Mouse (Mus musculus): Measurements from ENCODE around the gene Syt1. TPM values are rescaled to one million over a fixed set of nuclear protein-coding genes. Genes with fewer than 3 reads are reported as not detected.

Syt1 gene
- polyA plus RNA-seq, 1 experiment from 2014 or later, result 3.6 TPM

- Histone ChIP-seq H3K9ac (no peak overlapping the region), H3K27ac (no peak overlapping the region), H3K4me3 (replicated peaks) (no peak overlapping the region), H3K27me3 (no peaks in the 10 kb centered on the region), H3K9me3 (replicated peaks) (no peaks in the 10 kb centered on the region), H3K36me3 (no peaks in the 10 kb centered on the region), H3K4me1 (no peaks in the 10 kb centered on the region), H3K4me2 (no peak overlapping the region)
- ATAC-seq (replicated peaks; ENCODE audit: low FRiP score), result no peak
- 90% methylated on average over 8 of the region's 8 CpGs for WGBS
Measured at GRCm38 (mm10) chr10:108630841-108631240, 379.9 kb downstream of the Syt1 start.

GRCm38 (mm10) chr10:108626404-108626803 lies 384.4 kb downstream of the Syt1 start:
- no peaks in the 10 kb centered on the region for H3K36me3 ChIP-seq
- H3K9ac ChIP-seq, result no peak overlapping the region
- no peaks in the 10 kb centered on the region for H3K9me3 ChIP-seq (replicated peaks)
- 57% methylated on average over 3 of the region's 3 CpGs for WGBS
- no peak overlapping the region for H3K27ac ChIP-seq
- H3K4me1 ChIP-seq, result no peaks in the 10 kb centered on the region
- H3K27me3 ChIP-seq, result no peaks in the 10 kb centered on the region
- no peak overlapping the region for H3K4me2 ChIP-seq
- no peak overlapping the region for H3K4me3 ChIP-seq (replicated peaks)
- no peak for ATAC-seq (replicated peaks; ENCODE audit: low FRiP score)

DNA sequence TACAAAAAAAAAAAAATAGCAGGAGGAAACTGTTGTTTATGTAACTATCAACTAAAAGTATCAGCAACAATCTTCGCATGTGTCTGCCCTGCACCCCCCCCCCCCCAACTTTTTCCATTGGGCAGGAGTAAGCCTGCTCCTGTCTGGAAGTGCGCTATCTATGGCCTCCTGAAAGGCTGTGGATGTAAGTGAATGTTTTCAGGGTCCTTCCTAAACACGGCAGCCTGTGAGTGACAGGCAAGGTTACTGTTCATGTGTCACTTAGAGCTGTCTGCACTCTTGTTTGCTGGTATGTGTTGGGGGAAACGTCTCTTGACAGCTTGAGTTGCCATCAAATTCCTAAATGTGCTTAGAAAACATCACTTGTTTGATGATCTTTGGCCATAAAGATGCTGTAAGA lies 387.8 kb downstream of the Syt1 start:
- Histone ChIP-seq H3K27me3 (no peaks in the 10 kb centered on the region), H3K9me3 (replicated peaks) (no peaks in the 10 kb centered on the region), H3K27ac (no peak overlapping the region), H3K36me3 (no peaks in the 10 kb centered on the region), H3K4me1 (no peaks in the 10 kb centered on the region), H3K9ac (no peak overlapping the region), H3K4me3 (replicated peaks) (no peak overlapping the region), H3K4me2 (no peak overlapping the region)
- WGBS, result 67% methylated on average over 4 of the region's 4 CpGs
- ATAC-seq (replicated peaks; ENCODE audit: low FRiP score), result no peak

- ATAC-seq (replicated peaks; ENCODE audit: low FRiP score), result no peak
Measured at GRCm38 (mm10) chr10:108619861-108620260, 390.9 kb downstream of the Syt1 start.

GRCm38 (mm10) chr10:108619217-108619616 lies 391.6 kb downstream of the Syt1 start:
- Histone ChIP-seq H3K27me3 (no peaks in the 10 kb centered on the region), H3K4me2 (no peak overlapping the region), H3K4me1 (no peaks in the 10 kb centered on the region), H3K9ac (no peak overlapping the region), H3K36me3 (no peaks in the 10 kb centered on the region), H3K9me3 (replicated peaks) (no peaks in the 10 kb centered on the region), H3K27ac (no peak overlapping the region), H3K4me3 (replicated peaks) (no peak overlapping the region)
- WGBS, result 90% methylated on average over 5 of the region's 5 CpGs
- ATAC-seq (replicated peaks; ENCODE audit: low FRiP score), result no peak

More at GRCm38 (mm10) chr10:108619861-108620260, 390.9 kb downstream of the Syt1 start:
- Histone ChIP-seq H3K4me1 (no peaks in the 10 kb centered on the region), H3K9me3 (replicated peaks) (no peaks in the 10 kb centered on the region), H3K27ac (no peak overlapping the region), H3K36me3 (no peaks in the 10 kb centered on the region), H3K4me3 (replicated peaks) (no peak overlapping the region), H3K4me2 (no peak overlapping the region), H3K9ac (no peak overlapping the region), H3K27me3 (no peaks in the 10 kb centered on the region)
- WGBS, result 91% methylated on average over 5 of the region's 5 CpGs

GRCm38 (mm10) chr10:108610057-108610644 lies 400.6 kb downstream of the Syt1 start:
- Histone ChIP-seq H3K9ac (no peak overlapping the region), H3K4me1 (no peaks in the 10 kb centered on the region), H3K4me3 (replicated peaks) (no peak overlapping the region), H3K27me3 (no peaks in the 10 kb centered on the region), H3K27ac (no peak overlapping the region), H3K36me3 (no peaks in the 10 kb centered on the region), H3K9me3 (replicated peaks) (no peaks in the 10 kb centered on the region), H3K4me2 (no peak overlapping the region)
- 74% methylated on average over 14 of the region's 14 CpGs for WGBS
- ATAC-seq (replicated peaks; ENCODE audit: low FRiP score), result no peak

DNA sequence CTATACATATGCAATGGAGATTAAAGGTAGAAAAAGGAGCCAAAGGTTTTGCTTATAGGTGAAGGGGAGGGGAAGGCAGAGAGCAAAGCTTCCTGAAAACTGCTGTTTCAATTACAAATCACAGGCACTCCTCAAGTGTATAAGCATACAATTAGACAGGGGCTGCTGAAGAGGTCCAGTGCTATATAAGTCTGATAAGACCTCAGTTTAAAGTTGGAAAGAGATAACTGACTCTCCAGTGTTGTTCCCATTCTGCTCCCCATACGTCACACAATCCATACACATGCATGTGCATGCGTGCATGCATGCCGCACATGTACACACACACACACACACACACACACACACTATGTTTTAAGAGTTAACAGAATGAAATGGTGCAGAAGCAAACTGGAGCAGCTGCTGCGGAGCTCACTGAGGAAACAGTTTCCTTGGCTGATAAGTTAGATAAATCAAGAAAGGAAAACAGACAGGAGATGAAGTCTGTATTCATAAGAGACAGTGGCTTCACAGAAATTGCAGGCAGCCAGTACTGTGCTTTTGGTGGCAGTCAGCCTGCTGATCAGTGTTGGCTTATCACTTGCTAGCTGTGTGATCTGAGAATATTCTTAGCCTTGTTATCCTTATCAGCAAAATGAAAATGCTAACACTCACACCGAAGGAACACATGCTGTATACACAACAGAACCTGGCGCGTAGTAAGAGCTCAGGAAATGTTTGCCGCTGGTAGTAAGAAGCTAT lies 408.9 kb downstream of the Syt1 start:
- no peaks in the 10 kb centered on the region for H3K27me3 ChIP-seq
- H3K4me3 ChIP-seq (replicated peaks), result no peak overlapping the region
- H3K9ac ChIP-seq, result no peak overlapping the region
- H3K27ac ChIP-seq, result no peak overlapping the region
- WGBS, result 76% methylated on average over 8 of the region's 8 CpGs
- no peak overlapping the region for H3K4me2 ChIP-seq
- no peak for ATAC-seq (replicated peaks; ENCODE audit: low FRiP score)
- 0 out of 2 replicates have a peak, but pooled peaks cover 5% of the 10 kb centered on the region for H3K9me3 ChIP-seq (replicated peaks)
- H3K4me1 ChIP-seq, result no peaks in the 10 kb centered on the region
- no peaks in the 10 kb centered on the region for H3K36me3 ChIP-seq

DNA sequence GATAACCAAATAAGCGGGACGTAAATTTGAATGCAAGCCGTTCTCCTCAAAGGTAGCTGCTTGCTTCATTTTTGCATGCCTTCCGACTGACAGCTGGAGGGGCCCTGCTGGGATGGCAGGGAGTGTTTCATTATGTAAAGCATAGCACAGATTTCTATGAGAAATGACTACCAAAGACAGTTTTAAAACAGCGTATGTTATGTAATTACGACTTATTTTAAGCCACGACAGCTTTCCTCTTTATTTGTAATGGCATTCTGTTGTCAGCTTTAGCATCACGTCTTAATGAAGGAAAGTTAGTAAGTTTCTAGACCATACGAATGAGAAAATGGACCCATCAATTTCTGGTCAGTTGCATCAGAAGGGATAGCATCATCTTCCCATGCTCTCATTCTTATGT lies 410.1 kb downstream of the Syt1 start:
- no peaks in the 10 kb centered on the region for H3K4me1 ChIP-seq
- no peak overlapping the region for H3K27ac ChIP-seq
- ATAC-seq (replicated peaks; ENCODE audit: low FRiP score), result no peak
- WGBS, result 81% methylated on average over 9 of the region's 9 CpGs
- no peaks in the 10 kb centered on the region for H3K36me3 ChIP-seq
- 0 out of 2 replicates have a peak, but pooled peaks cover 5% of the 10 kb centered on the region for H3K9me3 ChIP-seq (replicated peaks)
- no peak overlapping the region for H3K9ac ChIP-seq
- H3K4me2 ChIP-seq, result no peak overlapping the region
- H3K27me3 ChIP-seq, result no peaks in the 10 kb centered on the region
- no peak overlapping the region for H3K4me3 ChIP-seq (replicated peaks)

DNA sequence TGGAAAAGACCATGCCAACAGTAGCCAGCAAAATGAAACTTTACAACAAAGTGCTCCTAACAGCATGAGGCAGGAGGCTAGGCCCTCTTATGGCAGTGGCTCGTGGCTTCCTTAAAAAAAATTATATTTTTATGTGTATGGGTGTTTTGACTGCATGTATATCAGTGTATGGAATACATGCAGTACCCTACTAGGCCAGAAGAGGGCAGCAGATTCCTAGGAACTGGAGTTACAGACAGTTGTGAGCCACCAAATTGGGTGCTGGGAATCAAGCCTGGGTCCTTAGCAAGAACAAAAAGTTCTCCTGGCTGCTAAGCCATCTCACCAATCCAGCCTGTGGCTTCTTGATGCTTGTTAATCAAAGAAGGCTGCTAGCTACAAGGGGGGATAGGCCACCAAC lies 413.4 kb downstream of the Syt1 start:
- no peak overlapping the region for H3K9ac ChIP-seq
- ATAC-seq (replicated peaks; ENCODE audit: low FRiP score), result no peak
- no peak overlapping the region for H3K27ac ChIP-seq
- no peak overlapping the region for H3K4me2 ChIP-seq
- H3K27me3 ChIP-seq, result no peaks in the 10 kb centered on the region
- 0 out of 2 replicates have a peak, but pooled peaks cover 5% of the 10 kb centered on the region for H3K9me3 ChIP-seq (replicated peaks)
- H3K4me3 ChIP-seq (replicated peaks), result no peak overlapping the region
- no peaks in the 10 kb centered on the region for H3K4me1 ChIP-seq
- no peaks in the 10 kb centered on the region for H3K36me3 ChIP-seq
- WGBS, result 83% methylated on average over 1 of the region's 1 CpGs

GRCm38 (mm10) chr10:108596162-108596927 lies 414.4 kb downstream of the Syt1 start:
- ATAC-seq (replicated peaks; ENCODE audit: low FRiP score), result no peak
- H3K9me3 ChIP-seq (replicated peaks), result 0 out of 2 replicates have a peak, but pooled peaks cover 5% of the 10 kb centered on the region
- H3K36me3 ChIP-seq, result no peaks in the 10 kb centered on the region
- H3K27me3 ChIP-seq, result no peaks in the 10 kb centered on the region
- H3K4me3 ChIP-seq (replicated peaks), result no peak overlapping the region
- no peak overlapping the region for H3K4me2 ChIP-seq
- WGBS, result 56% methylated on average over 11 of the region's 11 CpGs
- H3K9ac ChIP-seq, result no peak overlapping the region
- H3K27ac ChIP-seq, result no peak overlapping the region
- no peaks in the 10 kb centered on the region for H3K4me1 ChIP-seq

GRCm38 (mm10) chr10:108589355-108589754 lies 421.4 kb downstream of the Syt1 start:
- H3K27me3 ChIP-seq, result no peaks in the 10 kb centered on the region
- no peak for ATAC-seq (replicated peaks; ENCODE audit: low FRiP score)
- H3K4me2 ChIP-seq, result no peak overlapping the region
- H3K9me3 ChIP-seq (replicated peaks), result no peaks in the 10 kb centered on the region
- no peak overlapping the region for H3K9ac ChIP-seq
- 92% methylated on average over 3 of the region's 3 CpGs for WGBS
- H3K4me3 ChIP-seq (replicated peaks), result no peak overlapping the region
- H3K4me1 ChIP-seq, result no peaks in the 10 kb centered on the region
- no peaks in the 10 kb centered on the region for H3K36me3 ChIP-seq
- H3K27ac ChIP-seq, result no peak overlapping the region

DNA sequence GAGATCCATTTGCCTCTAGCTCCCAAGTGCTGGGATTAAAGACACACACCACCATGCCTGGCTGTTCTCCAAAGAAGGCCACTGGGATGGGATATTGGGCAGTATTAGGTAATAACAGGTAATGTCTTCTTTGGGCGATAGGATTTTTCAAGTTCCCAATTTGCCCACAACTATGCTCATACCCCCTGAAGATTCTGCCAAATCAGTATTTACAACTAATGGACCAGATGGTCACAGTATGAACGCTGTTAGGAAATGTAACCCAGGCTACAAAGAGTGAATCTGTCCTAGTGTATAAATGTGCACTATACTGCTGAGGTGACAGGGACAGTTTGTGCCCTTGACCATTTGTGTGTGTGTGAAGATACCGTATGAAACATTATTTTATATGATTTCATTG lies 421.9 kb downstream of the Syt1 start:
- H3K27ac ChIP-seq, result no peak overlapping the region
- H3K4me1 ChIP-seq, result no peaks in the 10 kb centered on the region
- no peaks in the 10 kb centered on the region for H3K9me3 ChIP-seq (replicated peaks)
- no peak overlapping the region for H3K4me3 ChIP-seq (replicated peaks)
- no peaks in the 10 kb centered on the region for H3K27me3 ChIP-seq
- WGBS, result 90% methylated on average over 3 of the region's 3 CpGs
- no peak for ATAC-seq (replicated peaks; ENCODE audit: low FRiP score)
- no peak overlapping the region for H3K4me2 ChIP-seq
- no peak overlapping the region for H3K9ac ChIP-seq
- H3K36me3 ChIP-seq, result no peaks in the 10 kb centered on the region
